Mouse (Mus musculus) gastrocnemius, postnatal 14 days (tissue): ENCODE data around the gene Gjb3. TPM values are rescaled to one million over a fixed set of nuclear protein-coding genes. Genes with fewer than 3 reads are reported as not detected.

Experiments used
- DNase-seq: peaks from one replicate; pipeline ENCODE4 v3.0.0; 2021; ENCODE audit warnings: mixed read lengths
- intact Hi-C: fragments of 180-260 bp; cut with DNase I; formaldehyde crosslinking; loops from one replicate; pipeline ENCODE4 v1.15.1; 2025; ENCODE audit warnings: low total_unique reads
- total RNA-seq, 2 experiments: library from RNA; stranded (reverse); gene quantifications; 2 replicates each; pipeline ENCODE4 v1.2.3; 2021

The Gjb3 gene
- total RNA-seq, 2 experiments from 2014 or later, result not detected

- intact Hi-C loops, result no loop called here
- DNase-seq, result no peak
Observed at GRCm38 (mm10) chr4:127345000-127345399, 14.4 kb upstream of the Gjb3 start.

DNA sequence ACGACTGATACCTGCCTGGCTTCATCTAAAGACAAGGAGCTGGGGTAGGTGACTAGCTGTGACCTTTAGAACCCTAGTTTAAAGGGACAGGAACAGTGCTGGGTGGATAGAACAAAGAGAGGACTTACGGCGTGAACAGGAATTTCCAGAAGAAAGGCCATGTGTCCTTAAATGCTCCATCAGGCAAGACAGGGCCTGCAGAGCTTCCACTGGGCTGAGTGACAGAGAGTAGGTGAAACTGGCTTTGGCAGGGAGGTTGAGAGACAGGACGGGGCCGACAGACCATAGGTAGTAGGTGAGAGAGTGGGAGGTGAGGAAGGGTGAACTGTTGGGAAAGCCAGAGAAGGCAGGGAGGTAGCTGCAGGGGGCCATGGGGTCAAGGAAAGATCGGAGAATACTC lies 10.7 kb upstream of the Gjb3 start:
- intact Hi-C loops, result no loop called here
- no peak for DNase-seq

- DNase-seq, result no peak
- intact Hi-C loops, result no loop called here
Observed at GRCm38 (mm10) chr4:127337668-127338067, 7.0 kb upstream of the Gjb3 start.

DNA sequence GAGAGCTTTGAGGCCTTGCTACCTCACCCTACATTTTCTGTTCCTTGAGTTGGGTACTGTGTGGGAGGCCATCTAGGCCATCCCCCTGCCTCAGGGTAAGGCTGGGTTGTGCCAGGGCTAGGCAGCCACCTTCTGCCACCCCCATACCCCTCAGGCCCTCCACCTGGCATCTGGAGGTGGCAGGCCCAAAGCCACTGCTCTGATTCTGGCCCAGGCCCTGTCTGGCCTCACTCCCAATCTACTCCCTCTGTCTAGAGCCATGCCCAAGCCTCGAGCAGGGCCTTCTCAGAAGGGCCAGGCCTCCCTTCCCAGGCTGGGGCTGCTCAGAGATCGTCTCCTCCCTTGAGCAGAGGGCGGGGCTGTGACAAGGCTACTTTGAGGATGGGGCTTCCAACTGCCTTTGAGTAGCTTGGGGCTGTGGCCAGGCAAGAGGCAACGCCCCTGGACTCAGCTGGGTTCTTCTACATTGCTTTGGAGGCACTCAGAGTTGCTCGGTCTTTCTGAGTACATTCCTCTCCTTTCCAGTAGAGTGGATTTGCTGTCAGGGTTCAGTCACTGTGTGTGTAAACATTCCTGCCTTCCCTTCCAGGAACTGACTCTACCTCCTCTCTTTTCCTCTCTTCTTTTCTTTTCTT lies 4.3 kb upstream of the Gjb3 start:
- intact Hi-C loops, result no loop called here
- DNase-seq, result no peak

- no peak for DNase-seq
Observed at GRCm38 (mm10) chr4:127331171-127331570, 527 bp upstream of the Gjb3 start.

DNA sequence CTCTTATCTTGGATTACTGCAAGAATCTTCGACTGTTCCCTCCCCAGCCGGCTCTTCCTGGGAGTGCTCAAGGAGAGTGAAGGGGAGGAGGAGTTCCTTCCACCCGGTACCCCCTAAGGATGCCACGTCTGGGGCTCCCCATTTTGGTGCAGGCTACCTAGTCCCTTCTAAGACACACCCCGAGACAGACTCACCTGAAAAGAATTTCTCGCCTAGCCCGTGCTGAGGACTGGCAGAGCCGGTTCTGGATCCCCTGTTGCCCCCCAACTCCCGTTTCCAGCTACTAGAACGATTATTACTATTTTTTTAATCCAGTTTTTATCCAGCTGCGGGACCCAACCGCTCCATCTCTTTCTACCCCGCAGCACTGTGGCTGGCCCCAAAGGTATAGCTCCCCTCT lies 893 bp downstream of the Gjb3 start:
- no peak for DNase-seq
- intact Hi-C loops, result no loop called here

More at GRCm38 (mm10) chr4:127331171-127331570, 527 bp upstream of the Gjb3 start:
- intact Hi-C loops, result no loop called here

GRCm38 (mm10) chr4:127329046-127329445 lies 1.6 kb downstream of the Gjb3 start:
- no peak for DNase-seq
- intact Hi-C loops, result no loop called here

GRCm38 (mm10) chr4:127328378-127328777 lies 2.3 kb downstream of the Gjb3 start:
- intact Hi-C loops, result no loop called here
- no peak for DNase-seq

- intact Hi-C loops, result no loop called here
- DNase-seq, result no peak
Observed at GRCm38 (mm10) chr4:127327749-127328148, 2.9 kb downstream of the Gjb3 start.

- DNase-seq, result no peak
- intact Hi-C loops, result no loop called here
Observed at GRCm38 (mm10) chr4:127327258-127327657, 3.4 kb downstream of the Gjb3 start.

- intact Hi-C loops, result no loop called here
- DNase-seq, result no peak
Observed at GRCm38 (mm10) chr4:127325276-127325675, 5.4 kb downstream of the Gjb3 start.

- peak; percentile 71 for DNase-seq
- intact Hi-C loops, result no loop called here
Observed at GRCm38 (mm10) chr4:127324759-127325158, 5.9 kb downstream of the Gjb3 start.

- intact Hi-C loops, result no loop called here
Observed at GRCm38 (mm10) chr4:127324296-127324695, 6.3 kb downstream of the Gjb3 start.

GRCm38 (mm10) chr4:127323651-127324050 lies 7.0 kb downstream of the Gjb3 start:
- intact Hi-C loops, result no loop called here
- no peak for DNase-seq

More at GRCm38 (mm10) chr4:127324296-127324695, 6.3 kb downstream of the Gjb3 start:
- no peak for DNase-seq

- DNase-seq, result peak; percentile 52
- intact Hi-C loops, result loop anchor here (2.0 kb wide), 1 partner anchor 85 kb away; no protein-coding TSS in a partner anchor
Observed at GRCm38 (mm10) chr4:127319613-127320012, 11.0 kb downstream of the Gjb3 start.

- DNase-seq, result no peak
Observed at GRCm38 (mm10) chr4:127317143-127317542, 13.5 kb downstream of the Gjb3 start.

DNA sequence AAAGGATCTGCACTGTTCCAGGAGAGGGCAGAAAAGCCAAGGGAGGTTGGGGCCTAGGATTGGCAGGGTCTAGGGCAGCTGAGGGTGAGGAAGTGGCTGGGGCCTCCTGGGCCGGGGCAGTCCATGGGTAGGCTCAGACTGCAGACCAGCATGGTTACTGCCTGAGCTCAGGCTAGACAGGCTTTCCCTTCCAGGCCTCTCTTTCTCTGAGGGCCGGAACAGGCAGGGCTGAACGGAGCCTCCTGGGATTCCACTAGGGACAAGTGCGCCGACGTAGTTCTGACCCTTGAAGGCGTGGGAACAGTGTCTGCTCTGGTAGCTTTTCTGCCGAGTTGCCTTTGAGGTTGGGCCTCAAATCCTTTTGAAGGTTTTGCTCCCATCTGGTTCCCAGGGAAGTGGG lies 14.9 kb downstream of the Gjb3 start:
- no peak for DNase-seq
- intact Hi-C loops, result no loop called here

More at GRCm38 (mm10) chr4:127317143-127317542, 13.5 kb downstream of the Gjb3 start:
- intact Hi-C loops, result no loop called here

GRCm38 (mm10) chr4:127314585-127314984 lies 16.1 kb downstream of the Gjb3 start:
- no peak for DNase-seq

DNA sequence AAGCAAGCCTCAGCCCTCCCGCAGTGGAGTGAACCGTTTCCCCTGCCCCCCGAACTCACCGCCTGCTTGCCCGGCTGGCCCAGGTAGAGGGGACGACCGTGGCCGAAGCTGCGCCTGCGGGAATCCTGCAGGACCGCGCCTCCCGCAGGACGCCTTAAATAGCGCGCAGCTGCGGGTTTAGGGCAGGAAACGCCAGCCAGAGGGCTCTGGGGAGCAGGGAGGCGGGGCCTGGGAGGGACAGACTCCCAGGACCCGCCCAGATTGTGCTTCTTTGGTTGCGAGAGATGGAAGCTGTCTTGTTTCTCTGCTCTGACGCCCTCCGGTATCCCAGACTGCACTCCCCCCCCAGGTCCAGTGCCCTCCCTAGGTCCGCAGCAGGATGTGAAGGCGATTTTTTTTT lies 16.8 kb downstream of the Gjb3 start, which contains the start of gene Gja4:
Gene Gja4, minus strand, starts transcription at position 179 of the 400 bp plus-strand sequence.
- intact Hi-C loops, result no loop called here
- DNase-seq, result peak; percentile 86

More at GRCm38 (mm10) chr4:127314585-127314984, 16.1 kb downstream of the Gjb3 start:
- intact Hi-C loops, result no loop called here

GRCm38 (mm10) chr4:127312349-127312748 lies 18.3 kb downstream of the Gjb3 start:
- intact Hi-C loops, result no loop called here
- DNase-seq, result no peak

GRCm38 (mm10) chr4:127311561-127311960 lies 19.1 kb downstream of the Gjb3 start:
- no peak for DNase-seq
- intact Hi-C loops, result no loop called here

DNA sequence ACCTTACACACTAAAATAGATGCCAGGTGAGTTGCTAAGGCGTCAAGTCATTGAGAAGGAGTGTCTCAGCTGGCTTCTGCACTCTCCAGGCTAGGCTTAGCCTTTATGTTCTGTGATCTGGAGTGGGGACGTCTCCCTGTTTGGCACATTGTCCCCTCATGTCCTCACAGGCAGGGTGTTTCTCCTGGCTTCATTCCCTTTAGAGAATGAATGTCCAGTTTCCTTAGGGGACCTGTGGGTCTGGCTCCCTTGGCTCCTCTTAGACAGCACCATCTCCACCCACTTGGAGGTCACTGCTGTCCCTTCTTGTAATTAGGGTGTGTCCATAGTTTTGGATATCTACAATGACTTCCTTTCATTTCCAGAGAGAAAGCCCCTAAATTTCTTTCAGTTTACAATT lies 23.7 kb downstream of the Gjb3 start:
- no peak for DNase-seq
- intact Hi-C loops, result no loop called here
